Mouse (Mus musculus) embryo, embryonic 11.5 days (tissue): ENCODE data around the gene Ddx52.

Source experiments
- DNase-seq: peaks from one replicate; pipeline ENCODE4 v3.0.0-alpha.2; 2012; ENCODE audit warnings: low read depth, low spot score

The Ddx52 gene

GRCm38 (mm10) chr11:83968205-83968575 is 26.3 kb downstream of the Ddx52 start:
- no peak for DNase-seq

DNA sequence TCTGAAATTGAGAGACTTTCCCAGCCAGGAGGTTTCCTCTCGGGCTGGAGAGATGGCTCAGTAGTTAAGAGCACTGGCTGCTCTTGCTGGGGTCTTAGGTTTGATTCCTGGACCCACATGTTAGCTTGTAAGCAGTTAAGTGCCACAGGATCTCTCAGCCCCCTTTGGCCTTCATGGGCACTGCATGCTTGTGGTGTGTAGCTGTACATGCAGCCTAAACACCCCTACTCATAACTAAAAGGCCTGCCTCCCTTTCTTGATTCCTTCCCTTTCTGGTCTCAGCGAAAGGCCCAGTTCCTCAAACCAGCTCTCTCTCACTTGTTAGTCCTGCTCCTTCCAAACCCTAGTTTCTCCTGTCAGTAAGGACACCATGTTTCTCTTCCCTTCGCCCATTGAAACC is 27.2 kb downstream of the Ddx52 start:
- no peak for DNase-seq

GRCm38 (mm10) chr11:83974561-83975346 is 32.9 kb downstream of the Ddx52 start:
- no peak for DNase-seq

- no peak for DNase-seq
Observed at GRCm38 (mm10) chr11:83975488-83975887, 33.6 kb downstream of the Ddx52 start.

DNA sequence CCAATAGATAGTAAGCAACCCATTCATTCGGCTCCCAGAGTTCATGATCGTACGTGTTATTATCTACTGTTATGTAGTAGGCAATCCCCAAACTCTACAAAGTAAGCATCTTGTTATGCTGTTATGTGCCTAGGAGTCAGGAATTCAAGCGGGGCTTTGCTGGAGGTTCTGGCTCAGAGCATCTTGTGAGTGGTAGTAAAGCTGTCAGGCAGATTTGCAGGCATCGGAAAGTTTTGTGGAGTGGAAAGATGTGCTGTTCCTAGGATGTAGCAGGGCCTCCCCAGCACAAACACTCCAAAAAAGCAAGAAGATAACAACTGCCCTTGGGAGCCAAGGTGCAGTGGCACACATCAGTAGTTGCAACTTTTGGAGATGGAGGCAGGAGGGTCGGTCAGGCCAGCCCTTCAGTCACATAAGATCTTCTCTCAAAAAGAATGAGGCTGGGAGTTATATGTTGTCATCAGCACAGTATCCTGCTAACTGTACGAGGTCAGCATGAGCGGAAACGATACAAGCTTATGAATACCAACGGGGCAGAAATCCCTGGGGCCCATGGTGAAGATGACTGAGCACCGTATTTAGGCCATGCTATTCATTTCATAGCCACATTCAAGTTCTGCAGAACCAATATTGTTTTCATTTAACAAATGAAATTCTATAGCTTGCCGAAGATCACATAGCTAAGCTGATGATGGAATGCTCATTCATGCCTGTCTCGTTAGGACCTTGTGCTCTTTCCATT is 34.5 kb downstream of the Ddx52 start:
- DNase-seq = no peak

DNA sequence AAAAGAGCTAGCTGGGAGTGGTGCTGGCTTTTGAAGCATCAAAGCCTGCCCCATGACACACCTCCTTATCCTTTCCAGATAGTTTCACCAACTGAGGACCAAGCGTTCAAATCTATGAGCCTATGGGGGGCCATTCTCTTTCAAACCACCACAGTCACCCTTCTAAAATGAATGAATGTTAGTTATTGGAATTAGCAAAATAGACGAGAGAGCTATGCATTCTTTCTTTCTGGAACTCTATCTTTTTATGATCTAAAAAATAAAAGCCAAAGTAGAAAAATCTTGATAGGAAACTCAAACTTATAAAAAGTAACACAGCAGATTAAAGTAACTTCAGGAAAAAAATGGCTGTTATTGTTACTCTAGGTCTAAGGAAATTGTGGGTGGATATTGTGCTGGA is 35.9 kb downstream of the Ddx52 start:
- DNase-seq = no peak

DNA sequence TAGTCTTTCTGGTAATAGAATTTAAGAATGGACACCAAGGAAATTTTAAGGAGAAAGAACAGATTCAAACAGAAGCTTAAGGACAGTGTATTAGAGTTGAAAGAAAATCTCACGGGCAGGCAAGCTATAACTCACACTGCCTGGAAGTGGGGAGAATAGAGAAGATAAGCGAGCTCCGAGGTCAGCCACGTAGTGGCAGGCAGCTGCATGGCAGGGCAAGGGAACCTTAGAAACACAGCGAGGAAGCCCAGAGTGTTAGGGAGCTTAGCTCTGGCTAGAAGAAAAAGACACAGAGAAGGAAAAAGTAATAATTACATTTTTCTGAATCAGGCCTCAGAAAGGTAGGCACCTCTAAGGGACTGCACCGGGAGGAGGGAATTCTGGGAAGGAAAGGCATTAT is 38.1 kb downstream of the Ddx52 start:
- no peak for DNase-seq

GRCm38 (mm10) chr11:83981338-83981737 is 39.5 kb downstream of the Ddx52 start:
- no peak for DNase-seq

DNA sequence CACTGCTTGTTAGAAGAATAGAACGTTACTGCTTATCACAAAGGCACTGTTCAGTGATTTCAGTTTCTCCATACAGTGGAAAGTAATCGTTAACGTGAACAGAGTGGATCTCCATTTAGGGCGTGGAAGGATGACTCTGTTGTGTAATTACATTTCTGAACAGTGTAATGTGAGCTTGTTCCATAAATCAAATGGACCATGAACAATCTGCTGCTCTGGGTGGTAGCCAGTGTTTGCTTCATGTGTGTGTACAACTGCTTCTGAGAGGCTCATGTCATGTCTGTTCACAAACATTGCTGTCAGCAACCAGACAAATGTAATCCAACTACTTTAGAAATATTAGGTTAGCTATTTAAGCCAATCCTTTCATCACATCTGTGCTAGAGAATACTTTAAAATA is 49.8 kb downstream of the Ddx52 start:
- no peak for DNase-seq

- no peak for DNase-seq
Observed at GRCm38 (mm10) chr11:83993428-83993827, 51.6 kb downstream of the Ddx52 start.

GRCm38 (mm10) chr11:83994481-83994880 is 52.6 kb downstream of the Ddx52 start:
- no peak for DNase-seq

DNA sequence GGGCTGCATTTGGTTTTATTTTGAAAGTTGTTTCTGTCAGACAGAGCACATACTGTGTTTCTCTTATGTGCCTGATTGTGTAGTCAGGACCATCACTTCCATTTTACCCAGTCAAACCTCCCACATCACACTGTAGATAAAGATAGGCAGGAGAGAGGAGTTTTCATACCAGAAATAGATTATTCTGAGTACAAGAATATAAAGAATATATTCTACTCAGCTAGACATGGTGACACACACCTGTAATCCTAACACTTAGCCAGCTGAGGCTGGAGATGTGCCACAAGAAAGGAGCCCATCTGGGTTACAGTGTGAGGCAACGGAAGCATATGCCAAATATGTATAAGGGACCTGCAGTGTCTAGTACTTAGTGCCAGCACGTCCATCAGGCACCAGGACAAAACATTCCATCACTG is 53.7 kb downstream of the Ddx52 start:
- DNase-seq = no peak

DNA sequence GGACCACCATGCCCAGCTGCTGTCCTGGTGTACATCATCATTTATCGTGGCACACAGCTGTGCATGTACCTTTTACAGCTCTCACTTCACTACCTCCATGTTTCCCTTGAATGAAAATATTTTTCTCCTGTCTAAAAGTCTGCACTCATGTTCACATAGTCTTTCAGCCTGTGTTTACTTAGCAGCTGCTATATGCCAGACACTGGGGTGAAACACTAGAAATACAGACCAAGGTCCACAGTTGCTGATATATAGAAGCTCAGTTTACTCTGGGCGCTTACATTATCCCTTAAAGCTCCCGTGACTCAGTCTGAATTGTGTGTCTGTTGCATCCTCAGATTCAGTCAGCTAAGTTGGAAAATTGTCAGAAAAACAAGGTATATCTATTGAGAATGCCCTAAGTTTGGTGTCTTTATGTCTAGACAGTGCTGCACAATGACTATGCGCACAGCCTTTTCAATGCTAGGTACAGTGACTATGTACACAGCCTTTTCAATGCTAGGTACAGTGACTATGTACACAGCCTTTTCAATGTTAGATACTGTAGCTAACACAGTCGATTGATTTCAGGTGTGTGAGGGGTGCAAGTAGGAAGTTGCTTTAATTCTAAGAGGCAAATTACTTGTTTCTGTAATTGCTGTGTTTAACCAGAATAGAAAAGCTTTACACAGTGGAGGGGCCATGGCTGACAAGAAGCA is 55.5 kb downstream of the Ddx52 start:
- DNase-seq = no peak

DNA sequence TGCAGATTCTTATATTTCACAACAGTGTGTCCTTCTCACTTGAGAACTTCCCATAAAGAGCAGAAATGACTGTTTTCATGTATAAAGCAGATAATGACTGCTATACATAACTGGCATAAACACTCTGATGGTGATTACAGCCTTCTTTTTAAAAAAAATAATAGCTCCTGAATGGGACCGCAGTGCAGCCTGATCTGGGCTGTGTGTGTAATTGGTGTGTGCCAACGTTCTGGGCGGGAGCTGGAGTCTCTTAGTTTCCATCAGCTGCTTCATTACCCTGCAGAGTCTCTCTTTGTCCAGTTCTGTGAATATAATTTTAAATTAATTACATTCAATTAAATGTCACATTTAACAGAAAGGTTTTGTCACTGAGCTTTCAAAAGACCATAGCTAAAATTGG is 57.1 kb downstream of the Ddx52 start:
- DNase-seq = no peak

DNA sequence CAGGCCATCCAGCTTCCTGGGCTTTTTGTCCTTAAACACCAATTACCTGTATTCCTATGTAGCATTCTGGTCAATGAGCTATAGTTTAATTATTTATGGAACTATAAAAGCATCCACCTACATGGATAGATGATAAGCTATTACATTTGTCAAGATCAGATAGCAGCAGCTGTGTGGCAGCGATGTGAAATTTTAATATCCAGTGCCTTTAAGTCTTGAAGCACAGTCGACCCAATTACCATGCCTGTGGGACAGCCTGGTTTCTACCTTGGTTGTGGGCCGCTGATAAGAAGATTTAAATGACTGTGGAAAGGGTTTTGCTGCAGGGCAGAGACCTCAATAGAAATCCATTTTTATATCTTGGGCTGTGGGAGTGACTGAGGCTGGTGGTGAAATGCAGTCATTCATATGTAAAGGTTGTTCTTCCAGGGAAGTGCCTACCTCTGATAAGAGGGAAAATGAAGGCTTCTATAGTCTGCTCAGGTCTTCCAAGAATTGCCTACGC is 57.6 kb downstream of the Ddx52 start:
- DNase-seq = no peak

DNA sequence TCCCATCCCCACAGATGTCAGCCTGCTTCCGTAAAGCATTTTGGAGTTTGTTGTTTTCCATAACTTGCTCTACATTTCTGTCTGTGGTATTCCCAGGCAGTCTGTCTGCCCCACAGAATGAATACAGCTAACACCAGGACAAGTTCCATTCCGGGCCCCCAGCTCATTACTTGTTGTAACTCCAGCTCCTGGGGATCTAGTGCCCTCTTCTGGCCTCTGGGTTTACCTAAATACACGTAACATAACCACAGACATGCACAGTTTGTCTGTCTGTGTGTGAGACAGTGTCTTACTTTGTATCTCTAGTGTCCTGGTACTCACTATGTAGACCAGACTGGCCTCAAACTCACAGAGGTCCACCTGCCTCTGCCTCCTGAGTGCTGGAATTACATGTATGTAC is 59.4 kb downstream of the Ddx52 start:
- DNase-seq = no peak

GRCm38 (mm10) chr11:84003986-84004385 is 62.1 kb downstream of the Ddx52 start:
- DNase-seq = no peak

DNA sequence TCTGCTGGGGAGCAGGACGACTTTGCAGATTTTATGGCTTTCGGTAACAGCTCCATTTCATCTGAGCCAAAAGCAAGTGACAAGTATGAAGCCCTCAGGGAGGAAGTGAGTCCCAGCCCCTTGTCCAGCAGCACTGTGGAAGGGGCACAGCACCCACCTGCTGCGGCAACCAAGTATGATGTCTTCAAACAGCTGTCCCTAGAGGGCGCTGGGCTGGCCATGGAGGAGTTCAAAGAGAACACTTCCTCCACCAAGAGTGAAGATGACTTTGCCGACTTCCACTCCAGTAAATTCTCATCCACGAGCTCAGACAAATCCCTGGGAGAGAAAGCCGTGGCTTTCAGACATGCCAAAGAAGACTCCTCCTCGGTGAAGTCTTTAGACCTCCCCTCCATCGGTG is 67.1 kb downstream of the Ddx52 start:
- DNase-seq = no peak

GRCm38 (mm10) chr11:84010411-84010810 is 68.5 kb downstream of the Ddx52 start:
- no peak for DNase-seq

DNA sequence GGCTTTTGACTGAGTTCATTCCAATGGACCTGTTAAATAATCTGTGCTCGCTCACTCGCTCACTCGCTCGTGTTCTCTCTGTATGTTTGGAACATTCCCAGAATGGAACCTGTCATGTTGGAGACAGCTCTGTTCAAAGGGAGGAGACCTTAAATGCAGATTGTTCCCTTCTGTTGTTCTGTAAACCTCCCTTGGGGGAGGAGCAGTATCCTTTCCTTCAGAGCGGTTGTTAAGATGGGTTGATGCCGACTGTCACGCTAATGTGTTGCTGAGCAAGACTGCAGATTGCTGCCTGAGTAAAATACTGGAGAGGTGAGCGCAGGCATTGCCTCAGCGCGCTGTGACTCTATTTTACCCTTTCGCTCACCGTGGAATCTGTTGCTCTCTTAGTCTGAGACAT is 69.2 kb downstream of the Ddx52 start:
- DNase-seq = no peak

- no peak for DNase-seq
Observed at GRCm38 (mm10) chr11:84011576-84011975, 69.7 kb downstream of the Ddx52 start.
